Mouse (Mus musculus) heart, postnatal 10 days (tissue): ENCODE results near the gene Serpina3i. TPM values are rescaled to one million over a fixed set of nuclear protein-coding genes. Genes with fewer than 3 reads are reported as not detected.
"Not testable (repeated sequence)": the region's sequence is repeated elsewhere in the genome, so short reads cannot be mapped to it uniquely, and the experiment has no call there.

Experiments
- DNase-seq, 2 experiments: peaks; one replicate each; pipeline ENCODE4 v3.0.0; 2021
- intact Hi-C: fragments of 180-260 bp; cut with DNase I; formaldehyde crosslinking; loops from one replicate; pipeline ENCODE4 v1.15.1; 2025
- total RNA-seq, 2 experiments: library from RNA; stranded (reverse); gene quantifications; 2 replicates each; pipeline ENCODE4 v1.2.3; 2021

Gene Serpina3i
- 1 to 10 TPM in 1 of 2 experiments, under 1 TPM in 1; 0.62 to 1.6 TPM for total RNA-seq

DNA sequence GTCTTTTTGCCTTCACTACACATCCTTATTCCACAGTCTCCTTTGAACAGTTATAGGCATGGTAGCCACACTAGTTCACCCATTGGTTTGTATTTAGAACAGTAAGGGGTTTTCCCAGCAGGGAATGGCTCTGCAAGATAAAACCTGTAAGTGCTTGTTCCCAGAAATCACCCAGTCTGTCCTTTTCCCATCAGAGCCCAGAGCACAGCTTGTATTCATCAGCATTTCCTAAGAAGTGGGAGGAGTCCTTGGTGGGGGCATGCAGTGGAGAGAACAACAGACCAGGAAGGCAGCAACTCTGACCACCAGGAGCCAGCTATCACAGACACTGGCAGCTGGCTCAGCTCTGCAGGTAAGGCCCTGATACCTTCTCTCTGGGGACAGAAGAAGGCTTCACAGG lies at the start of gene Serpina3i:
TSS of gene Serpina3i (plus strand) at position 260 of the 400 bp plus-strand sequence.
- peak in 1 of 2 experiments; percentile 13 for DNase-seq

DNA sequence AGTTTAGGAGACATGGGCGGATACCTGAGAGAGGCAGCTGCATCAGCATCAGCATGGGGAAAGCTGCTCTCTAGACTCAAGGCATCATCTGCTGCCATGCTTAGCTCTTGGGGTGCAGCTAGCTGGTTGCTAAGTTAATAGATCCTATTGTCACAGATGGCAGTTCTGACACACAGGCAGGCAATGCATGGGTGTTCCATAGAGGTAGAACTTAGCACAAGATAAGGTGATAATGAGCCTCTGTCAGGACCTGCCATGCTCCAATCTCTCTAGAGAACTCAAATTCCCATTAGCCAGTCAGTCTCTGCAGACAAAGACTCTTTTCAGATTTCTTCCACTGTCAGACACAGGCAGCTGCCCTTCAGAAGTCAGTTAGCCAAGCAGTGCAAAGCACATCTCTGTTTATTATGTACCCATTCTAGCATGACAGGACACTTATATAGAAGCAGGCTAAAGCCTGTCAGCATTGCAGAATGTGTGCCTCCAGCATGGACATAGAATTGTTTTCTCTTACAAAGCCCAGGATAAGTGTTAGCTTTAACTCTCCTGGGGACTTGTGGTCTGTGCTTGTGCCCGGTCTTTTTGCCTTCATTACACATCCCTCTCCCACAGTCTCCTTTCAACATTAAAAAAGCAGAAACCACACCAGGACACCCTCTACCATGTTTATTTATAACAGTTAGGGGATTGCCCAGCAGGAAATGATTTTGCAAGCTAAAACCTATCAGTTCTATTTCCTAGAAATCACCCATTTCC lies 49.1 kb upstream of the Serpina3i start:
- intact Hi-C loops: no loop called here
- no peak for DNase-seq

More for the DNA sequence above, at the start of gene Serpina3i:
- intact Hi-C loops: no loop called here

DNA sequence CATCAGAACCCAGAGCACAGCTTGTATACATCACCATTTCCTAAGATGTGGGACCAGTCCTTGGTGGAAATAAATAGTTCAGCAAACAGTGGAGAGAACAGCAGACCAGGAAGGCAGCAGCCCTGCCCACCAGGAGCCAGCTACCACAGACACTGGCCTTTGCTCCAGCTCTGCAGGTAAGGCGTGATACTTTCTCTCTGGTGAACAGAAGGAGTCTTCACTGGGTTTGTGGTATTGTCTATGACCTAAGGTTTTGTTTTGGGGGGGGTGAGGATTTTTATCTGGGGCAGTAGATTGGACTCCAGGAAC lies 48.5 kb upstream of the Serpina3i start, which contains the start of gene Serpina3f:
TSS of gene Serpina3f (plus strand) at position 100 of the 309 bp plus-strand sequence.
- intact Hi-C loops: no loop called here
- DNase-seq: no peak

DNA sequence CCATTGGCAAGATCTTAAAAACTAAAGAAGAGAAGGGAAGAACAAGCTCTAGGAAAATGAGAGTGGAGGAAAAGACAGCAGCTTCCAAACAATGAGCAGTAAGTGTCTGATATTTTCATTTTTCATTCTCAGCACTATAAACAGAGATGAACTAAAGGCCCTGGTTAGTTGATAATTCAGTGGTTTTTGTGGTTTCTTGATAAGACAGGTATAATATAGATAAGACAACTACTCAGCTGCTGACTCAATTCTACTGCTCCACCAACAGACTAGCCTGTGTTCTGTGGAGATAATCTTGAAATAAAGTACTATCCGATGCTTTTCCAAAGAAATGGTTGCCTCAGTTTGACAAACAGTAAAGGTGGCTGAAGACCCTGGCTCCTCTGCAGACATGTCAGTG lies 47.7 kb upstream of the Serpina3i start:
- intact Hi-C loops: no loop called here

DNA sequence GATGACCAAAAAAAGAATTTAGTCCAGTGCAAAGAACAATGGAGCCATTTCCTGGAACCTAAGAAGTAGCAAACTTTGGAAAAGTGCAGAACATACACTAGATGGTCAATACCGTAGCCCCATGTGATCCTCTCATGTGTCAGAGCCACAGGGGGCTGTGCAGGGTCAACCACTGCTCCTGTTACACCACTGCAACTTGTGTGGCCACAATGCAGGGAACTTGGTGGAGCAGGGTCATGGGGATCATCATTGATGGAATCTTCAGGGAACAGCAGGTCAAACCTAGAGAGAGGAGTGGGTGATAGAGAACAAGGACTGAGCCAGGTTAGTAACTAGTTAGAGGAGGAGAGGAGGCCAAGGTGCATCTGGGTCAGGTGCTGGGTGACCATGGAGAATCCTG lies 41.3 kb upstream of the Serpina3i start:
- intact Hi-C loops: loop anchor here (10.0 kb wide), 1 partner anchor 193 kb away; no protein-coding TSS in a partner anchor
- no peak for DNase-seq

More for the DNA sequence above, 47.7 kb upstream of the Serpina3i start:
- DNase-seq: no peak

DNA sequence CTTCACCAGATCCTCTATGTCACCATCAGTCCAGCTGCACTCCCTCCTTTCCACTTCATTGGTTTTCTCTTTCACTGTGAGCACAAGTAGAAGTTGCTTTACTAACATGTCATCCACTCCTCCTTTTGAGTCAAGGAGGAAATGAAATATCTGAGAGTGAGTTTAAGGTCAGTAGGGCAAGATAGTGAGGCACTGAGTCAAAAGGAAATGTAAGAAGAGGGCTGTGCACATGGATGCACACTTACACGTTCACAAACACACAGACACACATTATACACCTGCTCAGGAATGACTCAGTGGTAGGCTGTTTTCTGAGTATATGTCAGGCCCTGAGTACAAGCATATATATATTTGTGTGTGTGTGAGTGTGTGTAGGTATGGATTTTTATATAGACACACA lies 39.2 kb upstream of the Serpina3i start:
- no peak for DNase-seq
- intact Hi-C loops: loop anchor here (10.0 kb wide), 1 partner anchor 191 kb away; no protein-coding TSS in a partner anchor

DNA sequence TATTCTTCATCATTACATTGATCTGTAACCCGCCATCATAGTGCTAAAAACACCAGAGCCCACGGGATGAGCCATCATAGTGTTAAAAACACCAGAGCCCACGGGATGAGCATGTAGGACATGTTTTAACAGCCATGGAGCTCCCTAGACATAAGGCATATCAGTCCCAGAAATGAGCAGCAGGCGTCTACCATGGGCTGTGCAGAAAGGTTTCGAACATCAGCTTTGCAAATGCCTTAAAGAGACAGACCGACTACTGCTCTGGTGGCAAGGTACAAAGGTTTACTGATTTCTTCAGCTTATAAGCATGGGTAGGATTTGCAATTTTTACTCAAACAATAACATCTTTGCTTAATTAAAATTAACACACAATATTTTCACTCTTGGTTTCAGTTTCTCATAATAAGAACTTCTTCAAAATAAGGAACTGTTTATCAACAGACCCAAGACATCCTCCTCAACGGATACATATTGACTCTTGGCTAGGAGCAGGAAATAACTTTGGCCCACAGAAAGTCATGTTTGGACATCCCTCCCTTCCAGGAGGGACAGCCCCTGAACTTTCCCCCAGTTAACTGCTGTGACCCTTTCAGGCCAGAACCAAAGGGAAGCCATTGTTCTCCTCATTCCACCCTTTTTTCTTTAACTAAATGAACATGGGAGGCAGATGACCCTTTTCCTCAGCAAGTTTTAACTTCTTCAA lies 38.2 kb upstream of the Serpina3i start:
- peak; percentile 27 to 40 for DNase-seq
- intact Hi-C loops: loop anchor here (10.0 kb wide), 1 partner anchor 190 kb away; no protein-coding TSS in a partner anchor

DNA sequence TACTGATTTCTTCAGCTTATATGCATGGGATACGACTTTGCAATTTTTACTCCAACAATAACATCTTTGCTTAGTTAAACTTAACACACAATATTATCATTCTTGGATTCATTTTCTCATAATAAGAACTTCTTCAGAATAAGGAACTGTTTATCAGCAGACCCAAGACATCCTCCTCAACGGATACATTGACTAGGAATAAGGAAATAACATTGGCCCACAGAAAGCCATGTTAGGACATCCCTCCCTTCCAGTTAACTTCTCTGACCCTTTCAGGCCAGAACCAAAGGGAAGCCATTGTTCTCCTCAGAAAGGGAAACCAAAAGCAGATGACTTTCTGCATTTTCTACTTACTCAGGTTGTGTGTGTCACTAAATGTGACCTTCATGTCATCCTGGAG lies 32.2 kb upstream of the Serpina3i start:
- intact Hi-C loops: no loop called here
- DNase-seq: no peak

DNA sequence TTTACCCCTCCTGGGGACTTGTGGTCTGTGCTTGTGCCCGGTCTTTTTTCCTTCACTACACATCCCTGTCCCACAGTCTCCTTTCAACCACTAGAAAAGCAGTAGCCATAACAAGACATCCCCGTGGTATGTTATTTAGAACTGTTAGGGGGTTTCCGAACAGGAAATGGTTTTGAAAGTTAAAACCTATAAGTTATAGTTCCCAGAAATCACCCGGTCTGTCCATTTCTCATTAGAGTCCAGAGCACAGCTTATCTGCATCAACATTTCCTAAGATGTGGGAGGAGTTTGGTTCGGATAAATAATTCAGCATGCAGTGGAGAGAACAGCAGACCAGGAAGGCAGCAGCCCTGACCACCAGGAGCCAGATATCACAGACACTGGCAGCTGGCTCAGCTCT lies 27.0 kb upstream of the Serpina3i start, which contains the start of gene Serpina3g:
TSS of gene Serpina3g (plus strand) at position 331 of the 400 bp plus-strand sequence.
- intact Hi-C loops: no loop called here
- no peak for DNase-seq

DNA sequence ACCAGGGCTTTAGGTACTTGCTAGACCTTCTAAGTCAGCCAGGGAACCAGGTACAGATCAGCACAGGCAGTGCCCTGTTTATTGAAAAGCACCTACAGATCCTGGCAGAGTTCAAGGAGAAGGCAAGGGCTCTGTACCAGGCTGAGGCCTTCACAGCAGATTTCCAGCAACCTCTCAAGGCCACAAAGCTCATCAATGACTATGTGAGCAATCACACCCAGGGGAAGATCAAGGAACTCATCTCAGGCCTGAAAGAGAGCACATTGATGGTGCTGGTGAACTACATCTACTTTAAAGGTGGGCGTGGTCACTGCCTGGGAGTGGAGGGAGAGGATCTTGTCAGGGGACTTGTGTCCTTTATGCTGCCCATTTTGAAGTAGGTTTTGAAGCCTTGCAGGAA lies 24.9 kb upstream of the Serpina3i start:
- intact Hi-C loops: not testable (repeated sequence)

DNA sequence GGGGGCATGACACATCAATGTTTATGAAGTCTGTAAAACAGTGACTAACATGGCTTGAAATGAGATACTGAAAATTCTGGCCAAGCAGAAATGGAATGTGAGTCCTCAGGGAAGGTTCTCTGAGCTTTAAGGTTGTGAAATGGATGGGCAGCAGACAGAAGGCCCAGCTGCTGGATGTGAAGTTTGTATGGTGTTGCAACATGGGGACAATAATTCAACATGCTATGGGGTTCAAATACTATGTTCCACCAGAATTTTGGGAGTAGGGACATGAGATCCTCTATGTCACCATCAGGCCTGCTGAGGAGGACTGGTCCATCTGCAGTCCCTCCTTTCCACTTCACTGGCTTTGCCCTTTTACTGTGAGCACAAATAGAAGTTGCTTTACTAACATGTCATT lies 19.6 kb upstream of the Serpina3i start:
- intact Hi-C loops: no loop called here
- no peak for DNase-seq

More for the DNA sequence above, 24.9 kb upstream of the Serpina3i start:
- not testable (repeated sequence) for DNase-seq

DNA sequence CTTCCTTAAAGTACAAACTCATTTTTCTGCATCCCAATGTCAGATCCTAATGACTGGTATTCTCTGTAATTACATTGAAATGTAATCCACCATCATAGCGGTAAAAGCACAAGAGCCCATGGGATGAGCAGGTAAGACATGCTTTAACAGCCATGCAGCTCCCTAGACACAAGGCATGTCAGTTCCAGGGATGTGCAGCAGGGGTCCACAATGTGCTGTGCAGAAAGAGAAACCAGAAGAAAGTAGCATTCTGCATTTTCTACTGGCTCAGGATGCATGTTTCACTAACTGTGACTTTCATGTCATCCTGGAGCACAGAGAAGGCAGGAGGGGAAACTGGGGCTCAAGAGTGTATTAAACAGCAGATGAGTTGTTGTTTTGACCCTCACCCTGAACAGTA lies 17.8 kb upstream of the Serpina3i start:
- intact Hi-C loops: no loop called here
- peak; percentile 11 to 29 for DNase-seq

DNA sequence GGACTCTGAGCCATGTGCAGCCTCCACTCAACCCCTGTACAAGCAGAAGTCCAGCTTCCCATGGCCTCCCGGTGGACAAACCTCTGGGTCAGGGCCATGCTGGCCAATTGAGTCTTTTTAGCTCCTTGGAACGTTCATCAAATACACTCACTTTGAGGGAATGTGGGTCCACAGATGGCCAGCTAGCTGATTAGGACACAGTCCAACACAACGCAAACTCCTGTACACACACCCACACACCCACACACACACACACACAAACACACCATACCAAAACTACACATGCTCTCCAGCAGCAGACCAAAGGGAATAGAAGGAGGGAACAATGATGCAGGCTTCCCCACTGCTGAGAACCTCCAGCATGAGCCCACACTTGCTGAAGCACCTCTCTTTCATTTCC lies 17.3 kb upstream of the Serpina3i start:
- intact Hi-C loops: no loop called here
- peak; percentile 28 to 33 for DNase-seq

DNA sequence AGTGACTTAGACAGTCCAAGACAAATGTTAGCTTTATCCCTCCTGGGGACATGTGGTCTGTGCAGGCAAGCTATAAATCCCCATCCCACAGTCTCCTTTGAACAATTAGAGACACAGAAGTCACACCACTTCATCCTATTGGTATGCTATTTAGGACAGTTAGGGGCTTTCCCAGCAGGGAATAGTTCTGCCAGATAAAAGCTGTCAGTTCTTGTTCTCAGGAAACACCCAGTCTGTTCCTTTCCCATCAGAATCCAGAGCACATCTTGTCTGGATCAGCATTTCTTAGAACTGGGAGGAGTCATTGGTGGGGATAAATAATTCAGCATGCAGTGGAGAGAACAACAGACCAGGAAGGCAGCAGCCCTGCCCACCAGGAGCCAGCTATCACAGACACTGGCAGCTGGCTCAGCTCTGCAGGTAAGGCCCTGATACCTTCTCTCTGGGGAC lies 15.3 kb upstream of the Serpina3i start:
- peak; percentile 9 to 14 for DNase-seq
- intact Hi-C loops: no loop called here

DNA sequence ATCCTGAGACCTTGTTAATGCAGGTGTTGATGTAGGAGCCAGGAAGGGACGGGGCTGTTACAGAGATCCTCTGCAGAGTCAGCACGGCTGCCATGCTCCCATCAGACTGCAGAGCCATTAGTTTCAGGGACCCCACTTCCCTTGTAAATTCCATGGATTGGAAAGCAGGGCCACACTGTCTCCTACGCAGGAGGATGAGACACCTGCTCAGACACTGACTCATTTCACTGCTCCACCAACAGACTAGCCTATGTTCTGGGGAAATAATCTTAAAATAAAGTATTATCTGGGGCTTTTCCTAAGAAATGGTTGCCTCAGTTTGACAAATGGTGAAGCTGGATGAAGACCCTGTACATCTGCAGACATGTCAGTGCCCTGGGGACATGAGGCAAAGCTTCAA lies 14.7 kb upstream of the Serpina3i start:
- DNase-seq: no peak
- intact Hi-C loops: no loop called here

DNA sequence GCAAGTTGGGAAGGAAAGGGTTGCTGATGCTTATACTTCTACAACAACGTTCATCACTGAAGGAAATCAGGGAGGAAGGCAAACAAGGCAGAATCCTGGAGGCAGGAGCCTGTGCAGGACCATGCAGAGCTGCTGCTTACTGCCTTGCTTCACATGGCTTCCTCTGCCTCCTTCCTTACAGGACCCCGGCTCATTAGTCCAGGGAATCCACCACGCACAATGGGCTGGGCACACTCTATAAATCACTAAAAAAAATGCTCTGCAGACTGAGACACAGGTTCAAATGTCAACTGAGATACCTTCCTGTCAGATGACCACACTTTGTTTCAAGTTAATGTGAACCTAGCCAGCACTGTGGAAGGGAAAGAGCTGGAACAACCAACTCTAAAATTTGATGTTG lies 1.9 kb upstream of the Serpina3i start:
- intact Hi-C loops: no loop called here

DNA sequence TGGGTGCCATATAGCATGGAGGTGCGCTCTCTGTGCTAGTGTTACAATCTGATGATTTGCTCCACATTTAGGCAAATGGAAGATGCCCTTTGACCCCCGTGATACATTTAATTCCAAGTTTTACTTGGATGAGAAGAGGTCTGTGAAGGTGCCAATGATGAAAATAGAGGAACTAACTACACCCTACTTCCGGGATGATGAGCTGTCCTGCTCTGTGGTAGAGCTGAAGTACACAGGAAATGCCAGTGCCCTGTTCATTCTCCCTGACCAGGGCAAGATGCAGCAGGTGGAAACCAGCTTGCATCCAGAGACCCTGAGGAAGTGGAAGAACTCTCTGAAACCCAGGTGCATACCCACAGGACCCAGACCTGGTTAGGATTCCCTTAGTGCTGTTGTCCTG lies 3.5 kb downstream of the Serpina3i start:
- intact Hi-C loops: no loop called here
- DNase-seq: no peak

More for the DNA sequence above, 1.9 kb upstream of the Serpina3i start:
- DNase-seq: no peak

DNA sequence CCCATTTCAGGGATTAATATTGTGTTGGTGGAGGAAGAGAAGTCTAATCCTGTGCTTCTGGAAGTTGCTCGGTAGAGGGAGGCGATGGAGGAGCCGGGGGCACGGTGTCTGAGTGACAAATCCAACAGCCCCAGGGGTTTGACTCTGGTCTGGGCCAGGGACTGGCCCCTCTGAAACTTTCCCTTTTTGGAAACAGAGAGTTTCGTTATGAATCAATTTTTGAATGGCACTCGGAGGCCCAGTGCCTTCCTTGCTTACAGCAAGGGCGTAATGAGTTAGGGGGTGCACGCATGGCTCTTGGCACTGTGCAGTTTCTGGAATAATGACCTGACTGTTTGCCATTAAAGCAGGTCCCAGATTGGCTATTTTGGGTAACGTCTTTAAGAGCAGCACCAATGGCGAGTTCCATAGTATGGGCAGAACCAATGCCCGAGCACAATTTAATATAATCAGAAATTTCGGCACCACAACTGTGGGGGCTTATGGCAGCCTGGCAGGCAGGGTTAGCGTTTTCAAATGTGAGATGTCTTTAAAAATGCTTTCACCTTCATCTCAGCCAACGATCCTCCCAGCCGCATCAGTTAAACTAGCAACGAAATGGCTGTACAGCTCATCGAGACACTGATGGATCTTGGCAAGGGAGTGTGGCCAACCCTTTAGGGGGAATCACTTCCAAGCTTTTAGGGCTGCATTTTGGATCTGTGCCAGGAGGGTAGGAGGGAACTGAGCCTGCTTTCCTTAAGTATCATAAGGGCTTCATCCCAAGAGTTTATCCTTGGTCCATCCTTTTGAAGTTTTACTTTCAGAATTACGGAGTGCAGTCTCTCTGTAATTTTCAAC lies 15.5 kb downstream of the Serpina3i start:
- intact Hi-C loops: no loop called here
- DNase-seq: no peak

DNA sequence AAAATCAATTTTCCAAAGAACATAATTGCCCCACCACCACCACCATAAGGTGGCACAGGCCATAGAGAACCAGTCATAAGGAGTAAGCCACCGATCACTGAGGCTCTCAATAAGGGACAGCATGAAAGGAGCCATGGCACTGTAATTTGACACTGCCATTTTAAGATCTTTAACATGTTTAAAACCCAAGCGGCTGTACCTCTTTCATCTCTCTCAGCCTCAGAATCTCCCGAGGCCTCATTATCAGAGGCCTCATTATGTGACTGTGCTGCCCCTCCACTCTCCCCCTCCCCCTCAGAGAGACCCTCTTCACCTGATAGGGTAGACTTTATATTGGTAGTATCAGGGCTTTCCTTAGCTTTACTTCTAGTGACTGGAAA lies 16.1 kb downstream of the Serpina3i start:
- no peak for DNase-seq
- intact Hi-C loops: no loop called here

DNA sequence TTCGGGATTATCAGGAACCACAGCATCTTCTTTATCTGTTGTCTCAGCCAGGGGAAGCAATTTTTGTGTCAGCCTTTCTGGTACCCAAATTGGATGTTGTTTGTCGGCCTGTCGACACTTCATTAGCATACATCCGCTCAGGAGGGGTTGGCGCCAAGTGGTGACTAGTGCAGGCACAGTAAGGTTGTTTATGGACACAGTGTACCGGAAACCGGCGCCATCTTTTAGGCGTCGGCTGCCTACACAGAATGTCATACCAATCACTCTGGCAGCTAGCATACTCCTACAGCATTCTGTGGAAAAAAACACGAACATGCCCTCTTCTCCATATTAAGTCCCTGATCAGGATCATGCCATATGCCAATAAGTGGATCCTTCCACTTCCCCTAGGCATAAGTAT lies 20.5 kb downstream of the Serpina3i start:
- intact Hi-C loops: no loop called here
- DNase-seq: no peak

DNA sequence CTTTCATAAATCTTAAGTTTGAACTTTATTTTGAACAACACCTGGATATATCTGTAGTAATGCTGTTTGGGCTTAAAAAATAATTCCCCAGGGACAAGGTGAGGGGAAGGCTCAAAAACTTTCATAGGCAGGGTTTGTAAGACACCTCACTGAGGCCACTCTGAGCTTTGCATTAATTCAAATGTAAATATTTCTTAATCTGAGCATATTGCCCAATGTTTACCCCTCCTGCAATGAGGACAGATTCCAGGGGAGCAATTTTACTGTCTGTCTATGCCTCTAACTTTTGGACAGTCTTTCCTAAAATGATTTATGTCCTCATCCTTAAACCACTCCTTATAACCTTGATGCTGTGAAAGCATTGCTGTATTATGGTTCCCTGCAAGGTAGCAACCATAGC lies 25.4 kb downstream of the Serpina3i start:
- intact Hi-C loops: no loop called here
- no peak for DNase-seq
